Mouse (Mus musculus) bone marrow macrophage, adult 2 months (primary cell): Measurements from ENCODE around the gene Arrdc3.

ENCODE experiments used
- CTCF ChIP-seq: IDR thresholded peaks from 2 replicates; pipeline ENCODE4 v1.5.1; 2012; ENCODE audit warnings: low read depth, mild to moderate bottlenecking, low read length, moderate library complexity
- POLR2A ChIP-seq: IDR thresholded peaks from 2 replicates; pipeline ENCODE4 v1.6.1; 2012; ENCODE audit warnings: mild to moderate bottlenecking, low read depth, low read length, borderline replicate concordance

DNA sequence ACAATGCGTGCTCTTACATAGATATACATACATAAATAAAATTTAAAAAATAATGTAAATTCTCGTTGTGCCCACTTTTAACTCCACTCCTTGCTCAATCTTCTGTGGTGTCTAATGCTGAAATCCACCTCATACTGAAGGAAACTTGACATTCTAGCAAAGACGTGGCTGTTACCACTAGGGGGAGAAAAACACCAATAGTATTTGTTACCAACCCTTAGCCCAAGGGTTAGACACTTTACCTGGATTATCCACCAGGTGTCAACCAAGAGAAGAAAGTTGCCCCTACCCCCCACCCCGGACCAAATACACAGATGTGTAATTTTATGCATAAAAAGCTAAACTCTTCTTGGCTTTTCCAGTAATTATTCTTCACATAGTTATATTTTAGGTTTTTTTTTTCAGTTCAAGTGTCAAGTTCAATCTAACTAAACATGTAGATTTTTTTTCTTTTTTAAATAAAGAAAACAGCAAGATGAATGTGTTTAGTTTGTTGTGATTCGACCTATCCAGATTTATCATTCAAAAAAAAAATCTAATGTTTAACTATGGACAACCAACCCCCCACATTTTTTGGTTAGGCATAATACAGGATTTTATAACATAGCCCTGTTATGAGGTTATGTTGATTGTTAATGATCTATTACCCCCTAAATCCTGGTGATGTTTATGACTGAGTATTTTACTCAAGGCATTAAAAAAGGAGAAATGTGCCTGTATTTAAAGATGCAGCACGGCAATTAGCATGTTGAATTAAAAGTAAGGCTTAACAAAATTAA, 1.3 kb upstream of the Arrdc3 start:
- TF ChIP-seq CTCF (no peak), POLR2A (no peak)
